ENCODE assay signal across 9 mouse cellular contexts in the genomic region with DNA sequence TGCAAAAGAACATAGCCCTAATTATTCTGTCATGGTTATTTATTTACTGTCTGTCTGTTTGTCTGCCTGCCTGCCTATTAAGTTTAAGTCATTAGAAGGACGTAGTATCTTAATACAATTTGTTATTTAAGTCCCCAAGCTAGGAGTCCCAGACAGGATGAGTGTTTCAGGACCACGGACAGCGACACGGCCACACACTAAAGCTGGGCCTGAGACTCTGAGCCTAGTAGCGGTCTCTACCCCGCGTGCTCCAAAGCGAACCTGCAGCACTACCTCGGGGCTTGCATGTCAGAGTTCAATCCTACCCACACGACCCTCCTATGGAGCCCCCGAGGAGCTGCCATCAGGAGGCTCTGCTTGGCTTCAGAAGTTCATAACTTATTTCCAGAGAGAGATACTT. TPM values are rescaled to one million over a fixed set of nuclear protein-coding genes. Genes with fewer than 3 reads are reported as not detected.
DNase-seq lines count a peak whose midpoint lies in the region; ATAC-seq lines count a peak whose summit lies in the region.
"Had no signal": no experiment of that assay in that cellular context is flagged by ENCODE, and none has a peak within 500 bp of the region (broad histone marks: within the 10 kb centered on the region; RNA-seq: fewer than 3 reads in every experiment).

No protein-coding gene starts in this region.

- no peaks in the 10 kb centered on the region for H3K9me3 ChIP-seq in liver, embryonic 15.5 days (replicated peaks)
- H3K9me3 ChIP-seq in intestine, embryonic 16.5 days (ENCODE audit: control insufficient read depth, low read length): no peaks in the 10 kb centered on the region
- H3K9me3 ChIP-seq: midbrain, embryonic 12.5 days had no signal

- 0 out of 2 replicates have a peak, but pooled peaks have one; percentile 33 for ATAC-seq in liver, embryonic 15.5 days (ENCODE audit: insufficient read depth)
- ATAC-seq in intestine, embryonic 16.5 days: no peak

- peaks cover 26% of the 10 kb centered on the region for H3K27me3 ChIP-seq in liver, embryonic 15.5 days
- peaks cover 22% of the 10 kb centered on the region for H3K27me3 ChIP-seq in intestine, embryonic 16.5 days (replicated peaks; ENCODE audit: control insufficient read depth, insufficient read depth, low read length)

- WGBS in liver, embryonic 15.5 days (ENCODE audit: insufficient replicate concordance): 3% methylated on average over 11 of the region's 11 CpGs
- 3% methylated on average over 11 of the region's 11 CpGs for WGBS in intestine, embryonic 16.5 days

- peak overlapping the region; percentile 24 for H3K4me2 ChIP-seq in liver, embryonic 15.5 days
- no peak overlapping the region for H3K4me2 ChIP-seq in intestine, embryonic 16.5 days (ENCODE audit: low read depth, low read length)
- H3K4me2 ChIP-seq: midbrain, embryonic 12.5 days had no signal

- H3K27ac ChIP-seq in liver, embryonic 15.5 days (replicated peaks): no peak overlapping the region; the same call in 1 of the 2 replicates
- H3K27ac ChIP-seq in intestine, embryonic 16.5 days (ENCODE audit: low read length): no peak overlapping the region
- H3K27ac ChIP-seq: midbrain, embryonic 12.5 days had no signal

- peaks cover 23% of the 10 kb centered on the region for H3K4me1 ChIP-seq in liver, embryonic 15.5 days (replicated peaks)
- H3K4me1 ChIP-seq in intestine, embryonic 16.5 days (ENCODE audit: control insufficient read depth, insufficient read depth, low read length): no peaks in the 10 kb centered on the region

- peak; percentile 56 to 66 for DNase-seq in layer of hippocampus, postnatal 10 days (ENCODE audit: low spot score in 2 of 2)
- no peak for DNase-seq in layer of hippocampus, adult 9-11 months
- DNase-seq in adrenal gland, postnatal 10 days: peak; percentile 89
- peak; percentile 87 for DNase-seq in heart, postnatal 4 days
- peak; percentile 85 for DNase-seq in retina, postnatal 1 day
- no peak for DNase-seq in frontal cortex, postnatal 25 days (ENCODE audit: low spot score in 2 of 2)

- H3K9ac ChIP-seq in liver, embryonic 15.5 days: no peak overlapping the region
- no peak overlapping the region for H3K9ac ChIP-seq in intestine, embryonic 16.5 days (ENCODE audit: low read depth, low read length)
- H3K9ac ChIP-seq: midbrain, embryonic 12.5 days had no signal

- no peak overlapping the region for H3K4me3 ChIP-seq in liver, embryonic 15.5 days (replicated peaks)
- H3K4me3 ChIP-seq in intestine, embryonic 16.5 days (ENCODE audit: low read length): no peak overlapping the region
- H3K4me3 ChIP-seq: midbrain, embryonic 12.5 days had no signal

- no peaks in the 10 kb centered on the region for H3K36me3 ChIP-seq in liver, embryonic 15.5 days (replicated peaks)
- H3K36me3 ChIP-seq in intestine, embryonic 16.5 days (ENCODE audit: control insufficient read depth, insufficient read depth, low read length): no peaks in the 10 kb centered on the region
- H3K36me3 ChIP-seq: midbrain, embryonic 12.5 days had no signal

RNA-seq across cellular contexts. Expression of a gene that starts 4.2 kb away (rescaled TPM):
- 100 to 1,000 TPM; 150 to 152 TPM for total RNA-seq in layer of hippocampus, postnatal 10 days (2021)
- total RNA-seq in adrenal gland, postnatal 10 days (2021): 1,000 to 10,000 TPM; 1,052 to 1,140 TPM
- under 1 TPM in 1 of 2 experiments, not detected in 1; 0.18 TPM for total RNA-seq in heart, postnatal 4 days (2021)
- 2.5 and 2.6 TPM in 2 replicates for polyA plus RNA-seq in liver, embryonic 15.5 days (2015; fragmentation: Nextera tagmentation; extraction: Ambion mirVana)
- 26.1 and 28.0 TPM in 2 replicates for polyA plus RNA-seq in intestine, embryonic 16.5 days (2015; fragmentation: Nextera tagmentation; extraction: Ambion mirVana)

Comparison
In these comparisons a context has a peak if more than half of its experiments do, and no peak if none do; other contexts are left out.
1. DNase-seq: peak in layer of hippocampus, postnatal 10 days (2 of 2), adrenal gland, postnatal 10 days (single experiment), heart, postnatal 4 days (single experiment) and retina, postnatal 1 day (single experiment); none in layer of hippocampus, adult 9-11 months (single experiment) and frontal cortex, postnatal 25 days (0 of 2).
2. RNA of a gene that starts 4.2 kb away (total RNA-seq): 1,052 to 1,140 TPM in adrenal gland, postnatal 10 days and 150 to 152 TPM in layer of hippocampus, postnatal 10 days; 0.18 TPM in heart, postnatal 4 days; every median in the first group is over 100 times any median in the second.